Mouse (Mus musculus): ENCODE results near the gene Cdkal1. TPM values are rescaled to one million over a fixed set of nuclear protein-coding genes. Genes with fewer than 3 reads are reported as not detected.
A peak's percentile ranks its signal among the peaks of the same experiment; 100 is the strongest.

Gene Cdkal1
- polyA plus RNA-seq, 1 experiment from 2014 or later = 29.9 TPM

- Histone ChIP-seq H3K4me2 (no peak overlapping the region), H3K27me3 (replicated peaks) (no peaks in the 10 kb centered on the region), H3K4me1 (peaks cover 8% of the 10 kb centered on the region; the same call in 1 of the 2 replicates), H3K36me3 (no peaks in the 10 kb centered on the region), H3K4me3 (replicated peaks) (no peak overlapping the region), H3K9ac (no peak overlapping the region), H3K27ac (0 out of 2 replicates have a peak overlapping the region, but pooled peaks have one; percentile 0), H3K9me3 (no peaks in the 10 kb centered on the region)
- ATAC-seq (ENCODE audit: insufficient read depth, low FRiP score, low read depth) = peak; percentile 51; the same call in 1 of the 2 replicates
- 37% methylated on average over 2 of the region's 2 CpGs for WGBS
Observed at GRCm38 (mm10) chr13:29202562-29202961, 652.9 kb downstream of the Cdkal1 start.

DNA sequence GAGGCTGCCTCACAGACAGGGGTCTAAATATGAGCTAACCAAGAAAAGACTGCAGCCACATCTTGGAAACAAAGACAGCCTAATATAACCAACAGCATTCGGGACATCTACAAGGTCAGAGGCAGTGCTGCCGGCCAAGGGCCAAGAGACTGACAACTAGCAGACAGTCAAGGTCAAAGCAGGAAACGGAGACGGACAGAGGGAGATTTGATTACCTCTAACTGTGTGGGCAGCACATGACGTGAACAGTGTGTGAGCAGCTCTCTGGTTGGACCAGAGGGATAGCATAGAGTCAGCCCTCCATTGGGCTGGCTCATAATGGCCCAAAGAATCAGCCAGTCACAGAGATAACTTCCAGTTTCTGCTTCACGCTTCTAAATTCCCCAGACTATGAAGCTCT, 655.8 kb downstream of the Cdkal1 start:
- ATAC-seq (ENCODE audit: insufficient read depth, low FRiP score, low read depth) = peak; percentile 68
- no peak overlapping the region for H3K4me2 ChIP-seq
- no peak overlapping the region for H3K9ac ChIP-seq
- H3K27me3 ChIP-seq (replicated peaks) = no peaks in the 10 kb centered on the region
- 41% methylated on average over 6 of the region's 6 CpGs for WGBS
- peak overlapping the region; percentile 71 for H3K27ac ChIP-seq
- no peak overlapping the region for H3K4me3 ChIP-seq (replicated peaks)
- no peaks in the 10 kb centered on the region for H3K36me3 ChIP-seq
- H3K9me3 ChIP-seq = no peaks in the 10 kb centered on the region
- H3K4me1 ChIP-seq = peaks cover 8% of the 10 kb centered on the region; the same call in 1 of the 2 replicates

DNA sequence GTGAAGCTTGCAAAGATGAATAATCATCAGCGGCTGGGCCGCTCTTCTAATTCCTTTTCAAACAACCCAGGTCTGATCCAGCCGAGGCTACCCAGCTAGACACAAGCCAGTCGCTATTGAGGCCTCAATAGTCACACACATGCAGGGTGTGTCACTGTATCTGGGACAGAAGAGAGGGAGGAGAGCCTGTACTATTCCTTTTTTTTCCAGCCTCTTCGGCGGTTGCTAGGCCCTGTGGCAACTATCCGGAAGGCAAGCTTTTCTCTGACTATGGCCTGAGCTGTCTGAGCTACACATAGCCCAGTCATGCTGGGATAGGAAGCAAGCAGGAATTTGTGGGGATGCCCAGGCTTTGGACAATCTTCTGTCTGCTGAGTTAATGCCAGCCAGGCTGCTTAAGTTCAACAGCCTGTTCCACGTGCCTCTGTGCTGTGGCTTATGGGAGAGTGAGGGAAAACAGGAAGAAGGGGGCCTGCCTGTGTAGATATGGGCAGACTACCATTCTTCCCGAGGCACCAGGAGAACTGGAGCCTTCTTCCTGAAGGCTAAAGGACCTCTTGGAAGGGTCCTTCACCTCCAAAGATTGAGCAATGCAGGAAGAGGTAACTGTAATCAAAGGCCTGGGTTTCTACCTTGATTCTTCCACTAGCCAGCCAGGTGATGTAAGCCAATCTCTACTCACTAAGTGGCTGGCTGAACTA, 658.5 kb downstream of the Cdkal1 start:
- H3K9me3 ChIP-seq = no peaks in the 10 kb centered on the region
- no peak overlapping the region for H3K9ac ChIP-seq
- H3K4me3 ChIP-seq (replicated peaks) = no peak overlapping the region
- peaks cover 8% of the 10 kb centered on the region; the same call in 1 of the 2 replicates for H3K4me1 ChIP-seq
- no peaks in the 10 kb centered on the region for H3K36me3 ChIP-seq
- no peak overlapping the region for H3K4me2 ChIP-seq
- no peaks in the 10 kb centered on the region for H3K27me3 ChIP-seq (replicated peaks)
- no peak overlapping the region for H3K27ac ChIP-seq
- ATAC-seq (ENCODE audit: insufficient read depth, low FRiP score, low read depth) = no peak
- whole genome bisulfite sequencing = 47% methylated on average over 9 of the region's 9 CpGs

DNA sequence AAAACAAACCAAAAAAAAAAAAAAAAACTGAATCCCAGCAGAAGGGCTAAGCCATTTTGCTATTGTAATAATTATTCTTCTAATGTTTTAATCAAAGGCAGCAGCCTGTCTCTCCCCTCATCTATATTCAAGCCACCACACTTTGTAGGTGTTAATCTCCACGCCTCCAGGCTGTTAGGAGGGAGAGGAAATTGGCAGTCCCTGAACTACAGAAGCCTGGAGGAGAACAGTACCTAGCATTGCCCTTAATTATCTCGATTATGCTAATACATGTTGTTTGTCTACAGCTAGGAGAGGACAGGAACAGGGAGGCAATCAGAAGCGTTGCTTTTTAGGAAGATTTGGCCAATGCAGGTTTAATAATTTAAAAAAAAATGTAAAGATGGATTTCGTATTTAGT, 659.8 kb downstream of the Cdkal1 start:
- Histone ChIP-seq H3K4me2 (no peak overlapping the region), H3K27me3 (replicated peaks) (no peaks in the 10 kb centered on the region), H3K36me3 (no peaks in the 10 kb centered on the region), H3K4me1 (peaks cover 8% of the 10 kb centered on the region; the same call in 1 of the 2 replicates), H3K9me3 (no peaks in the 10 kb centered on the region), H3K9ac (no peak overlapping the region), H3K4me3 (replicated peaks) (no peak overlapping the region), H3K27ac (no peak overlapping the region)
- no peak for ATAC-seq (ENCODE audit: insufficient read depth, low FRiP score, low read depth)
- 63% methylated on average over 4 of the region's 4 CpGs for WGBS

DNA sequence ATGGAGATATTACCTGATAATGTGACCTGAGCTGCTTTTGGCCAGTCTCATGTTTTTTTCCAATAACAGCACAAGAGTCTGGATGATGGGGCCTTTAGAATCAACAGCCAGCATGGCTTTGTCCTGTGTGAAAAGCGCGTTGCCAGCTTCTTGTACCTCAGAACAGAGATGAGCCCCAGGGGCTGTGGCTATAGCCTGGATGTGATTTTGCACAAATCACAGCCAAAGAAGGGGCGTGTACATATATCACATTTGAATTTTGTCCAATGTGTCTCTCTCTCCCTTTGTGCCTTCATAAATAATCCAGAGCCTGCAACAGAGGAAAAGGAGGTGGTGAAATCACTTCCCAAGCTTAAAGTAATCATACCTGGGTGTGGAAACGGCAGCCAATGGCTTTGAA, 660.5 kb downstream of the Cdkal1 start:
- WGBS = 76% methylated on average over 4 of the region's 4 CpGs
- H3K27me3 ChIP-seq (replicated peaks) = no peaks in the 10 kb centered on the region
- no peak overlapping the region for H3K4me3 ChIP-seq (replicated peaks)
- H3K9ac ChIP-seq = no peak overlapping the region
- no peaks in the 10 kb centered on the region for H3K36me3 ChIP-seq
- peaks cover 8% of the 10 kb centered on the region; the same call in 1 of the 2 replicates for H3K4me1 ChIP-seq
- H3K9me3 ChIP-seq = no peaks in the 10 kb centered on the region
- ATAC-seq (ENCODE audit: insufficient read depth, low FRiP score, low read depth) = no peak
- no peak overlapping the region for H3K4me2 ChIP-seq
- no peak overlapping the region for H3K27ac ChIP-seq

- WGBS = 72% methylated on average over 3 of the region's 3 CpGs
- Histone ChIP-seq H3K36me3 (no peaks in the 10 kb centered on the region), H3K4me3 (replicated peaks) (no peak overlapping the region), H3K9me3 (no peaks in the 10 kb centered on the region), H3K27ac (no peak overlapping the region), H3K4me2 (no peak overlapping the region), H3K9ac (no peak overlapping the region), H3K27me3 (replicated peaks) (no peaks in the 10 kb centered on the region), H3K4me1 (no peaks in the 10 kb centered on the region)
- no peak for ATAC-seq (ENCODE audit: insufficient read depth, low FRiP score, low read depth)
Observed at GRCm38 (mm10) chr13:29192697-29193096, 662.8 kb downstream of the Cdkal1 start.

DNA sequence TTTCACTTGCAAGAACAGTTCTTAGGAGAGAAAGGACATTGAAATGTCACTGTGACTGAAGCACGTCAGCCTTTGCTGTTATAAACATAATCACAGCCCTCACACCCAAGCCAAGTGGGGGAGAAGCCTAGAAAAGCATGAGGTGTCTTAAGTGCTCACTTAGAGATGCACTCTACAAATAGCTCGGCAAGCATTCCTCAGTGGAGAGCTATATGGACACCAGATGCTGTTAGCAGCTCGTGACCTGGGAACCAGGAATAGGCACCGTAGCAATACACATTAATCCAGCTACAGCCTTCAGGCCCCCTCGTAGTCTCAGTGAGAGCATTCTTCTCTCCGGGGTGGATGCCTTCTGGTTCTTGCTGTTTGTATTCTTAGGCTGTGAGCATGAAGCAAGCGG, 664.9 kb downstream of the Cdkal1 start:
- Histone ChIP-seq H3K9ac (no peak overlapping the region), H3K4me2 (no peak overlapping the region), H3K9me3 (no peaks in the 10 kb centered on the region), H3K27me3 (replicated peaks) (no peaks in the 10 kb centered on the region), H3K4me3 (replicated peaks) (no peak overlapping the region), H3K27ac (no peak overlapping the region), H3K4me1 (no peaks in the 10 kb centered on the region), H3K36me3 (no peaks in the 10 kb centered on the region)
- ATAC-seq (ENCODE audit: insufficient read depth, low FRiP score, low read depth) = no peak
- 68% methylated on average over 7 of the region's 7 CpGs for WGBS

DNA sequence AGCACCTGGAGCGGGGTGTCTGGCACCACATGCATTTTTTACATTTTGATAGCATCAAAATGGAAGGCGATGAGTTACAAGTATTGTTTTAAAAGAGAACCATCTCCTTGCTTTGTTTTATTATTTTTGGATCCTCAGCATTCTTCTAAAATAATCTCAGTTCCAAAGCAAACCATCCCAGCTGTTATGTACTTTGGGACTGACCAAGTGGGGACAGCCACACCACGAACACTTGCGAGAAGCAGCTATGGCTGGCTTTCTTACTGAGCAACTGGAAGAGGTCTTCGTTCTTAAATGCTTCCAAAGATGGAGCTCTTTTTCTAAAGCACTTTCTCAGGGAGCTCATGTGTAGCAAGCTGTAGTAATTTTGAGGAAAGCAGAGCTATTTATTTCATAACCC, 668.7 kb downstream of the Cdkal1 start:
- ATAC-seq (ENCODE audit: insufficient read depth, low FRiP score, low read depth) = no peak
- no peak overlapping the region for H3K4me2 ChIP-seq
- H3K27me3 ChIP-seq (replicated peaks) = no peaks in the 10 kb centered on the region
- no peak overlapping the region for H3K4me3 ChIP-seq (replicated peaks)
- no peak overlapping the region for H3K9ac ChIP-seq
- WGBS = 87% methylated on average over 5 of the region's 5 CpGs
- no peak overlapping the region for H3K27ac ChIP-seq
- H3K36me3 ChIP-seq = no peaks in the 10 kb centered on the region
- no peaks in the 10 kb centered on the region for H3K9me3 ChIP-seq
- no peaks in the 10 kb centered on the region for H3K4me1 ChIP-seq

DNA sequence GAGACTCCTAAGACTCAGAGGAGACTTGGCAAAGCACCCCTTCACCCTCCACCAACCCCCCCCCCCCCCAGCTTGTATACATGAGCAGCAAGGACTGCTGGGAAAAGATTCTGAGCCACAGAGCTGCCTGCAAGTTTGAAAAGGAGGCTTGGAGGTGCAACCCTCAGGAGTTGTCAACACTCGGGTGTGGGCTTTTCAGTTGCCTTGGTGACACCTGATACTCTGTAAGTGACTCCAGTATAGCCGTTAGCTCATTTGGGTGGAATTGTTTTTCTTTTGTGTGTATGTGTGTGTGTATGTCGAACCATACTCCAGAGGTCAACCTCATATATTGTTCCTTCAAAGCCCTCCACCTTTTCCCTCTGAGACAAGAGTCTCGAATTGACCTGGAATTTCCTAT, 669.9 kb downstream of the Cdkal1 start:
- H3K9ac ChIP-seq = no peak overlapping the region
- no peaks in the 10 kb centered on the region for H3K9me3 ChIP-seq
- no peak overlapping the region for H3K27ac ChIP-seq
- no peaks in the 10 kb centered on the region for H3K4me1 ChIP-seq
- no peaks in the 10 kb centered on the region for H3K27me3 ChIP-seq (replicated peaks)
- no peak overlapping the region for H3K4me3 ChIP-seq (replicated peaks)
- WGBS = 56% methylated on average over 4 of the region's 4 CpGs
- no peak; the same call in 1 of the 2 replicates for ATAC-seq (ENCODE audit: insufficient read depth, low FRiP score, low read depth)
- no peak overlapping the region for H3K4me2 ChIP-seq
- H3K36me3 ChIP-seq = no peaks in the 10 kb centered on the region

DNA sequence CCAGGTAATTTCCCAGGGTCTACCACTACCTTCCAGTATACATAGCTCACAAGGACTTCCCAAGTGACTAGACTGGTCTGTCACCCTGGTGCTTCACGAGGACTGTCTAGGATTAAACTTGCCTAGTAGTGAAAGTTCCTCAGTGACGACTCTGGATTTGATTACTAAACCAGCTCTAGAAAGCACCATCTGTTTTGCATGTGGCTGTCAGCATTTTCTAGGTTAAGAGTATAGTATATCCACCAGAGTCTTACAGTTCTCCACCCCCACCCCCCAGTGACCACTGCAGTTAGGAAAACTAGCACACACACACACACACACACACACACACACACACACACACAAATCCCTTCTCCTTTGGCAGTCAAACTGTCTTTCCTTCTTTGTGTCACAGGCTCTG, 670.9 kb downstream of the Cdkal1 start:
- no peaks in the 10 kb centered on the region for H3K27me3 ChIP-seq (replicated peaks)
- no peak overlapping the region for H3K4me3 ChIP-seq (replicated peaks)
- H3K36me3 ChIP-seq = no peaks in the 10 kb centered on the region
- no peaks in the 10 kb centered on the region for H3K4me1 ChIP-seq
- H3K9ac ChIP-seq = no peak overlapping the region
- no peak overlapping the region for H3K4me2 ChIP-seq
- no peaks in the 10 kb centered on the region for H3K9me3 ChIP-seq
- H3K27ac ChIP-seq = no peak overlapping the region
- ATAC-seq (ENCODE audit: insufficient read depth, low FRiP score, low read depth) = no peak
- 65% methylated on average over 2 of the region's 2 CpGs for WGBS

DNA sequence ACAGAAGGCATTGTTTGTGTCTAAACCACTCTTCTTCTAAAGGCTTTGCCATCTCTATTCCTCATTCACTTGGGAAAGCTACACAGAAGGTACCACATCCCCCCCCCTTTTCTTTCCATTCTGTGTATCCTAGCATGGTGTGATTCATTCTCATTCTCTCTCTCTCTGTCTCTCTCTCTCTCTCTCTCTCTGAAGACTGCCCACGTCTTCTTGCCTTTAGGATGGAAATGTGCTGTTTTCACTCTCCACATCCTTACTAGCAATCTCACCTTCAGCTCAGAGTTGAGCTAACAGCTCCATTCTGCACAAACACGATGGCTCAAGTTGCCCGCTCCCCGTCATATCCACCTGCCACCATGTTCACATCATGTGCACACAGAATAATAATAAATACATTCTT, 675.6 kb downstream of the Cdkal1 start:
- H3K4me1 ChIP-seq = 0 out of 2 replicates have a peak, but pooled peaks cover 3% of the 10 kb centered on the region
- H3K27me3 ChIP-seq (replicated peaks) = no peaks in the 10 kb centered on the region
- ATAC-seq (ENCODE audit: insufficient read depth, low FRiP score, low read depth) = no peak
- no peaks in the 10 kb centered on the region for H3K36me3 ChIP-seq
- no peak overlapping the region for H3K27ac ChIP-seq
- no peak overlapping the region for H3K4me2 ChIP-seq
- H3K9ac ChIP-seq = no peak overlapping the region
- no peaks in the 10 kb centered on the region for H3K9me3 ChIP-seq
- no peak overlapping the region for H3K4me3 ChIP-seq (replicated peaks)
- WGBS = 95% methylated on average over 4 of the region's 4 CpGs

DNA sequence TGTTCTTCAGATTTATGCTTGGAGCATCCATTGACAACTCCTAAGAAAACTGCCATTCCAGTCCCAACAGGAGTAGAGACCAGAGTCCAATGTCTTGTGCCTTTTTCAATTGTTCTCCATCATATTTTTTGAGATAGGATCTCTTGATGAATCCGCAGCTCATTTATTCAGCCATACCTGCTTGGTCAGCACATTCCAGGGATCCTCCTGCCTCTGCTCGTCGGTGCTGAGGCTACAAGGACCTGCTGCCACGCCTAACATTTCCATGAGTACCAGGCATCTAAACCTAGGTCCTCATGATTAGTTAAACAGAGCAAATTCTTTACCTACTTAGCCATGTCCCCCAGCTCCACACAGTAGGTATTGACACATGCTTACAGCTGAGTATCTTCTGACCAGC, 676.2 kb downstream of the Cdkal1 start:
- WGBS = 84% methylated on average over 4 of the region's 4 CpGs
- H3K4me3 ChIP-seq (replicated peaks) = no peak overlapping the region
- no peak overlapping the region for H3K27ac ChIP-seq
- no peak overlapping the region for H3K4me2 ChIP-seq
- no peaks in the 10 kb centered on the region for H3K36me3 ChIP-seq
- no peaks in the 10 kb centered on the region for H3K27me3 ChIP-seq (replicated peaks)
- no peaks in the 10 kb centered on the region for H3K9me3 ChIP-seq
- no peak overlapping the region for H3K9ac ChIP-seq
- H3K4me1 ChIP-seq = 0 out of 2 replicates have a peak, but pooled peaks cover 3% of the 10 kb centered on the region
- no peak for ATAC-seq (ENCODE audit: insufficient read depth, low FRiP score, low read depth)

Data from stomach, embryonic 15.5 days (tissue).